Mouse (Mus musculus) hindbrain, embryonic 16.5 days (tissue): ENCODE data around the gene Aire. TPM values are rescaled to one million over a fixed set of nuclear protein-coding genes. Genes with fewer than 3 reads are reported as not detected.

ENCODE experiments used
- ATAC-seq: fragments of 200-750 bp; cut with Nextera tagmentation; 2 replicates; pipeline ENCODE4 v1.8.0; 2017; ENCODE audit warnings: moderate TSS enrichment, moderate library complexity
- H3K27ac ChIP-seq: fragments of 300-500 bp; sonication (generic); 2 replicates; pipeline ENCODE4 v1.5.1; 2014; ENCODE audit warnings: low read depth, mild to moderate bottlenecking, control low read depth, low read length, moderate library complexity
- H3K27me3 ChIP-seq: fragments of 300-500 bp; sonication (generic); replicated peaks from 2 replicates; pipeline ENCODE4 v1.6.1; 2014; ENCODE audit warnings: low read length; ENCODE audit not compliant: control insufficient read depth, insufficient read depth
- H3K36me3 ChIP-seq: fragments of 300-500 bp; sonication (generic); 2 replicates; pipeline ENCODE4 v1.6.1; 2014; ENCODE audit warnings: mild to moderate bottlenecking, low read length, moderate library complexity, mixed read lengths; ENCODE audit not compliant: control insufficient read depth, insufficient read depth
- H3K4me1 ChIP-seq: fragments of 300-500 bp; sonication (generic); 2 replicates; pipeline ENCODE4 v1.6.1; 2014; ENCODE audit warnings: low read depth, low read length; ENCODE audit not compliant: control insufficient read depth, insufficient read depth
- H3K4me2 ChIP-seq: fragments of 300-500 bp; sonication (generic); 2 replicates; pipeline ENCODE4 v1.6.1; 2014; ENCODE audit warnings: mild to moderate bottlenecking, low read length, control low read depth, moderate library complexity
- H3K4me3 ChIP-seq: fragments of 300-500 bp; sonication (generic); 2 replicates; pipeline ENCODE4 v1.5.1; 2014; ENCODE audit warnings: mild to moderate bottlenecking, low read length, control low read depth, moderate library complexity
- H3K9ac ChIP-seq: fragments of 300-500 bp; sonication (generic); 2 replicates; pipeline ENCODE4 v1.6.1; 2014; ENCODE audit warnings: low read depth, mild to moderate bottlenecking, control low read depth, low read length, moderate library complexity
- H3K9me3 ChIP-seq: fragments of 300-500 bp; sonication (generic); 2 replicates; pipeline ENCODE4 v1.6.1; 2014; ENCODE audit warnings: mild to moderate bottlenecking, low read length, moderate library complexity; ENCODE audit not compliant: control insufficient read depth
- WGBS: fragments of 180-500 bp; shearing (Covaris S2); extraction: QIAGEN DNeasy Blood & Tissue Kit; methylation state at CpG from one replicate; pipeline ENCODE4 v1.1.7; 2014; 5-methylcytosine and 5-hydroxymethylcytosine counted together
- polyA plus RNA-seq: library from polyadenylated mRNA; unstranded; fragments of >200 nt; fragmentation: Nextera tagmentation; extraction: Ambion mirVana; gene quantifications from 2 replicates; pipeline ENCODE4 v1.2.1, GENCODE M21; 2015

Aire gene
- polyA plus RNA-seq, 1 experiment from 2014 or later, result 0.06 TPM

DNA sequence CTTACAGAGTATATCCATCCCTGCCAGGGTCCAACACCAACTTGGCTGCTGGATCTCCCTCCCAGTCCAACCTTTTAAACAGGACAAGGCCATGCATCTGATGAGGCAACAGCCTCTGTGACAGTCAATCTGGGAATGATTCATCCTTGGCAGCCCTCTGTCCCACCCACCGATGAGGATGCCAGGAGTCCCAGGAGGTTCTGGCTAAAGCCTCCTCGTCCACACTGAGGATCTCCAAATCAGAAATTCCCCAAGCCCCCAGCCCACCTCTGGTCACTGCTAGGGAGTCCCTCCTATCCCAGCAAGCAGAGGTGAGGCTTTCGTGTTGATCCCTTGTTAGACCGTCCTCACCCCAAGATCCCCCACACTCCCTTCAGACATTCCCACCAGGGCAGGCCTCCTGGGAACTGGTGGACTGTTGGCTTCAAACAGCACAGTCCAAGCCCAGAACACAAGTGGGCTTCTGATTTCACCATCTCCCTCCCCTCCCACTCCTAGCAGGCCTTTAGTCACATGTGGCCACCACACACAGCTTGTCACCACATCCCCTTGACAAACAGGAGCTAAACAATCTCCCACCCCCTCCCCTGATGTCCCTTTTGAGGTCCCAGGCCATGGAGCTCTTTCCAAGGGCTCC, 36.7 kb upstream of the Aire start:
- Histone ChIP-seq H3K27me3 (no peaks in the 10 kb centered on the region), H3K4me3 (no peak overlapping the region), H3K4me1 (no peaks in the 10 kb centered on the region), H3K36me3 (no peaks in the 10 kb centered on the region), H3K27ac (no peak overlapping the region), H3K9ac (no peak overlapping the region), H3K4me2 (no peak overlapping the region), H3K9me3 (no peaks in the 10 kb centered on the region)
- 76% methylated on average over 4 of the region's 4 CpGs for WGBS
- ATAC-seq, result no peak

DNA sequence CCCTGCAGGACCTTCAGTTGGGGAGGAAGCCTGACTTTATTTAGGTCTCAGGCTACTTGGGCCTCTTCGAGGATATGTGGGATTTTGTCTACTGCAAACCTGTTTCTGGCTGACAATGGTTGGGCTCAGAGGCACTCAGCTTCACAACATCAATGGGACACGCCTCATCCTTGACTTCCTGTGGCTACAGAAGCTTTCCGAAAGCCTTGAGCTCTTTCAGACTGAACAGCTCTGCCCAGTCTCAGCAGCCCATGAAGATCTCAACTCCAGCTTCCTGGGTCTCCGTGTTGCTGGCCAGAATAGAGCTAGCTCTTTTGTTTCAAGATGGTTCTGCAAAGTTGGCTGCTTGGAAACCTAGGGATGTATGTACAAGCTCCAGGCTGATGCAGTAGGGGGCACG, 34.9 kb upstream of the Aire start:
- Histone ChIP-seq H3K27me3 (no peaks in the 10 kb centered on the region), H3K4me3 (no peak overlapping the region), H3K27ac (no peak overlapping the region), H3K9ac (no peak overlapping the region), H3K36me3 (no peaks in the 10 kb centered on the region), H3K9me3 (no peaks in the 10 kb centered on the region), H3K4me2 (no peak overlapping the region), H3K4me1 (no peaks in the 10 kb centered on the region)
- 82% methylated on average over 5 of the region's 5 CpGs for WGBS
- no peak for ATAC-seq

DNA sequence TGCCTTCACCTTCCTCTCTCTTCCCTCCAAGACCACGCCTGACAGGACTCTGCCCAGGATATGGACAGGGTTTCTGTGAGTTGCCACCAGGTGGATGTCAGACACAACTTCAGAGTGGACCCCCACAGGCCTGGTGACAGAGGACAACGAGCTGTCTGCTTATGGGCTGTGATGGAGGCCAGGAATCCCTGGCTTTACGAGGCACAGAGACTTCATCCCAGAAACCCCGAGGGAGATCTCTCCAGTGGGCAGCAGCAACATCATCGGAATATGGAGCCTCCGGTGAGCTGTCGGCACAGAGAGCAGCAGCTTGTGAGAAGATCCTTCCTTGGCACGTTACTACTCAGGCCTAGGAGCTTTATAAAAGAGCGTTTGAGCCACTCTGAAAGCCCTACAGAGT, 34.5 kb upstream of the Aire start:
- H3K27ac ChIP-seq, result no peak overlapping the region
- ATAC-seq, result no peak
- H3K36me3 ChIP-seq, result no peaks in the 10 kb centered on the region
- no peaks in the 10 kb centered on the region for H3K4me1 ChIP-seq
- H3K4me2 ChIP-seq, result no peak overlapping the region
- no peaks in the 10 kb centered on the region for H3K9me3 ChIP-seq
- H3K9ac ChIP-seq, result no peak overlapping the region
- no peaks in the 10 kb centered on the region for H3K27me3 ChIP-seq
- H3K4me3 ChIP-seq, result no peak overlapping the region
- WGBS, result 83% methylated on average over 9 of the region's 9 CpGs

DNA sequence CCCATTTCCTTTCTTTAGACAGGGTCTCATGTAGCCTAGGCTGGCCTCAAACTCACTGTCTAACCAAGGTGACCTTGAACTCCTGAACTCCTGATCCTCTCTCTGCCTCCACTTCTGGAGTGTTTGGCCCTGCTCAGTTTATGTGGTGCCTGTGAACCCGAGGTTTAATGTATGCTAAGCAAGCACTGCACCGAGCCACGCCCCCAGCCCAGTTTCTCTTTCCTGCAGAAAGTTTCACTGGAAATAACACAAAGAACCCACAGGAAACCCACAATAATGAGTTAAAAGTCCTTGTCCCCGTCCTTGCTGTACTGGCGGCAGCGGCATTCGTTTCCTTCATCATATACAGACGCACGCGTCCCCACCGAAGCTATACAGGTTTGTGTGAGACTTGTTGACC, 31.6 kb upstream of the Aire start:
- peaks cover 1% of the 10 kb centered on the region; the same call in 1 of the 2 replicates for H3K27me3 ChIP-seq
- H3K36me3 ChIP-seq, result no peaks in the 10 kb centered on the region
- H3K9ac ChIP-seq, result no peak overlapping the region
- ATAC-seq, result no peak
- H3K27ac ChIP-seq, result no peak overlapping the region
- H3K4me2 ChIP-seq, result no peak overlapping the region
- WGBS, result 86% methylated on average over 11 of the region's 11 CpGs
- H3K9me3 ChIP-seq, result no peaks in the 10 kb centered on the region
- no peaks in the 10 kb centered on the region; the same call in 1 of the 2 replicates for H3K4me1 ChIP-seq
- no peak overlapping the region for H3K4me3 ChIP-seq

DNA sequence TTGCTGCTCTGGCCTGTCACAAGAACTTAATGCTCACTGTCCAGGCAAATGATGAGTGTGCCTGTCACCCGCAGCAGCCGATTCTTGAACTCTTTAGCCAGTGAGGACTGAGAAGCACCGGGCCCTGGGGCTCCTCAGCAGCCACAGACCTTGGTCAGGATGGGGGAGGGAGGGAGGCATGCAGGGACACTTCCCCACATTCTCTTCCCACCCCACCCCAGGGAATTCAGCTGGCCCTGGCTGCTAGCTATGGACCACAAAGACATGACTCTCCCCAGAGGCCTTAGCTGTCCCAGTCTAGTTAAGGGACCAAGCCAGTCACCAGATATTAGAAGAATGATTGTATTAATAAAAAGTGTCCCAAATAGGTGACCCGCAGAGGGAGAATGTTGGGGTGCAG, 30.7 kb upstream of the Aire start:
- ATAC-seq, result no peak
- Histone ChIP-seq H3K4me3 (no peak overlapping the region), H3K27me3 (peaks cover 2% of the 10 kb centered on the region), H3K36me3 (no peaks in the 10 kb centered on the region), H3K9me3 (no peaks in the 10 kb centered on the region), H3K4me2 (no peak overlapping the region), H3K9ac (no peak overlapping the region), H3K27ac (no peak overlapping the region), H3K4me1 (peaks cover 5% of the 10 kb centered on the region; the same call in 1 of the 2 replicates)
- 85% methylated on average over 3 of the region's 4 CpGs for WGBS

DNA sequence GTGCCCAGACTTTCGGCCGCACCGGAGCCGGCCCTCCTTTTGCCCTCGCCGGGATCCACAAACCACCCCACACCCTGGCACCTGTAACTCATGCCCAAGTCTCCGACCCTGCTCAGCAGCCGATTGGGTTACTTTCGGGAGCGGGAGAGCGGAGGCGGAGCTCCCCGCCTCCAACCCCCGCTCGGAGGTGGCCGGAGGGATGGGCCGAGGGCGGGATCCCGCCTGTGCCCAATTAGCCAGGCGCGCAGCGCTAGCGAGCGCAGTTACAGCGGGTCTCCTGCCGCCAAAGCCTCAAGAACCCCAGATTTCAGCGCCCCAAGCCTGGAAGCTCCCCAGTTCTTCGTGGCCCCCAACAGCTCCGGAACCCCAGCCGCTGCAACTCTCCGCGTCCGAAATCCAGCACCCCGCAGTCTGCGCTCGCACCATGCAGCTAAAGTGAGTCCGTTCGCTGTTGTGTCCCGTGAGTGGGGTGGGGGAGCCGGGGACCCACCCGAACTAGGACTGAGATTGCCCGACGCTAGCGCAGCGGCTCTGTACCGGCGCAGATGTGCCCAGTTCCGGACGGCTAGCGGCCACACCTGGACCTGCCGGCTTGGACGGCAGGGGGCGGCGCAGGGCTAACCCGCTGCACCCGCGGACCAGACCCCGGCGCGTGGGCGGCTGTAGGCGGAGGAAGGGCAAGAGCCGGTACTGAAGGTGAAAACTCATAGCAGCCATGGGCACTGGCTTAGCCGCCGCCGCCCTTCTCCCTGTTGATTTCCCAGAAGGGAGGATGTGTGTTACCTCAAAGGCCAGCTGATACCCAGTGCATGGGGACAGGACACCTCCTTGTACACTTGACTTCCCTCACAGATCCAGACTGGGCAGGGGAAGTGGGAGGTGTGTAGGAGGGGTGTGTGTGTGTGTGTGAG, 25.9 kb upstream of the Aire start, which contains the start of gene Icosl:
Icosl (plus strand) TSS at position 202 of the 911 bp plus-strand sequence.
- no peak within 1 kb of the TSS for H3K27ac ChIP-seq
- WGBS, result under 1% methylated on average over 66 of the region's 66 CpGs
- H3K9me3 ChIP-seq, result no peaks in the 10 kb centered on the region
- H3K4me1 ChIP-seq, result peaks cover 5% of the 10 kb centered on the region
- H3K4me3 ChIP-seq, result peak within 1 kb of the TSS; percentile 69
- no peaks in the 10 kb centered on the region for H3K36me3 ChIP-seq
- peaks cover 6% of the 10 kb centered on the region for H3K27me3 ChIP-seq
- peak within 1 kb of the TSS; percentile 100 for H3K4me2 ChIP-seq
- H3K9ac ChIP-seq, result peak within 1 kb of the TSS; percentile 66
- ATAC-seq, result peak; percentile 92

DNA sequence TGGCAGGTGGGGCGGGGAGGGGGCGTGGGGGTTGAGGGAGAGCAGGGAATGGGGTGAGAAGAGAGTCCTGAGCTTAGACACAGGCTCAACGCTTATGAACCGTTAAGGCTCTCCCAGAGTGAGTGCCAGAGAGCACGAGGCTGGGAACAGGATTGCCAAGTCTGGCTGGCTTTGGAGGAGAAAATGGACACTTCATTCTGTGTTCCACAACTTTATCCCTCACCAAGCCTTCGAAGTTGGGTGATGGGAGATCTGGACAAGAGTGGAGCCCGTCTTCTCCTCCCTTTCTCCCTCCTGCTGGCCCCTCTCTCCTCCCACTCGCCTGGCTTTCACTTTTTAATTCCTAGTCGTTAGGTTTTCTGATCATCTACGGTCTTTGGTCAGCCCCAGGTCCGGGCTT, 25.1 kb upstream of the Aire start:
- 21% methylated on average over 11 of the region's 11 CpGs for WGBS
- H3K4me3 ChIP-seq, result peak overlapping the region; percentile 69
- H3K27me3 ChIP-seq, result peaks cover 6% of the 10 kb centered on the region
- H3K9me3 ChIP-seq, result no peaks in the 10 kb centered on the region
- H3K9ac ChIP-seq, result 0 out of 2 replicates have a peak overlapping the region, but pooled peaks have one; percentile 66
- no peak overlapping the region for H3K27ac ChIP-seq
- ATAC-seq, result peak; percentile 7; the same call in 1 of the 2 replicates
- peak overlapping the region; percentile 100 for H3K4me2 ChIP-seq
- no peaks in the 10 kb centered on the region for H3K36me3 ChIP-seq
- H3K4me1 ChIP-seq, result peaks cover 5% of the 10 kb centered on the region

DNA sequence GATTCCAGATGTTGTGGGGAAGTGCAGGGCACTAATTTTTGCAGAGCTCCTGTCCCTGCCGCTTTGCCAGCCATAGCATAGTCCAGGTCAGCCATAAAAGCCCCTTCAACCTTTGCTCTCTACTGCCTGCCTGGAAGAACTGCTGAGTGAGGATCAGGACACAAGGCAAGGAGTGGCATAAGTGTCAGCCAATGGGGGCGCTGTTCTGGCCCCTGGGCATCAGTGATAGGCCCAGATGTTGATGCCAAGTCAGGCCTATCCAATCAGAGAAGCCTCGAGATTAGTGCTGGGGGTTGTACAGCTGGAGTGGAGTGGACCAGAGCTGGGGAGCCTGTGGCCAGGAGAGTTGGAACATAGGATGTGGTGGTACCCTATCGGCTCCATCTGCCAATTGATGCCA, 23.8 kb upstream of the Aire start:
- Histone ChIP-seq H3K9ac (no peak overlapping the region), H3K27ac (no peak overlapping the region), H3K36me3 (no peaks in the 10 kb centered on the region), H3K9me3 (no peaks in the 10 kb centered on the region), H3K4me1 (peaks cover 5% of the 10 kb centered on the region), H3K4me2 (no peak overlapping the region), H3K27me3 (peaks cover 6% of the 10 kb centered on the region), H3K4me3 (no peak overlapping the region)
- ATAC-seq, result no peak
- 45% methylated on average over 4 of the region's 4 CpGs for WGBS

DNA sequence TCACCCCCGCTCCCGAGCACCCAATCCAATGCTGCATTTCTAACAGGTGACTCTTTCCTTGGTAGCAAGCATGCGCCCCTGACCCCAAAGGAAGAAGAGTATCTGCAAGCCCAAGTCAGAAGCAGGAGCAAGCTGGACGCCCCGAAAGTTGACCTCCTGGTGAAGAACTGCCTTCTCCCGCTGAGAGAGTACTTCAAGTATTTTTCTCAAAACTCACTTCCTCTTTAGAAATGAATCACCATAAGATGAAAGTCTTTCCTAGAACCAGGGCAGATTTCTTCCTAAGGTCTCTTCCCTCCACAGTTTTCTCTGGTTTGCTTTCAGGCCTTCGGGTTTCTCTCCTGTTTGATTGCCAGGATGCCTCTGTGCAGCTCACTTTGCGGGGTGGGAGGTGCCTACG, 19.7 kb upstream of the Aire start:
- Histone ChIP-seq H3K9ac (no peak overlapping the region), H3K27me3 (peaks cover 3% of the 10 kb centered on the region), H3K4me2 (no peak overlapping the region), H3K4me1 (no peaks in the 10 kb centered on the region), H3K36me3 (no peaks in the 10 kb centered on the region), H3K9me3 (no peaks in the 10 kb centered on the region), H3K27ac (no peak overlapping the region), H3K4me3 (no peak overlapping the region)
- ATAC-seq, result no peak
- WGBS, result 82% methylated on average over 9 of the region's 9 CpGs
